Mouse (Mus musculus) myocyte (in vitro differentiated cells): Measurements from ENCODE around the gene Atl1.

Experiments used
- POLR2A ChIP-seq: IDR thresholded peaks from one replicate; pipeline ENCODE4 v1.6.1; 2011; ENCODE audit warnings: low read depth, mild to moderate bottlenecking, control low read depth, moderate library complexity; ENCODE audit not compliant: insufficient read length
- POLR2AphosphoS2 ChIP-seq: IDR thresholded peaks from one replicate; pipeline ENCODE4 v1.6.1; 2011; ENCODE audit warnings: low read depth, control low read depth; ENCODE audit not compliant: insufficient read length
- REST ChIP-seq: IDR thresholded peaks from one replicate; pipeline ENCODE4 v1.6.1; 2011; ENCODE audit warnings: mild to moderate bottlenecking, control low read depth, moderate library complexity; ENCODE audit not compliant: insufficient read depth, insufficient read length
- USF1 ChIP-seq: IDR thresholded peaks from one replicate; pipeline ENCODE4 v1.6.1; 2011; ENCODE audit warnings: low read depth, mild to moderate bottlenecking, control low read depth, moderate library complexity

DNA sequence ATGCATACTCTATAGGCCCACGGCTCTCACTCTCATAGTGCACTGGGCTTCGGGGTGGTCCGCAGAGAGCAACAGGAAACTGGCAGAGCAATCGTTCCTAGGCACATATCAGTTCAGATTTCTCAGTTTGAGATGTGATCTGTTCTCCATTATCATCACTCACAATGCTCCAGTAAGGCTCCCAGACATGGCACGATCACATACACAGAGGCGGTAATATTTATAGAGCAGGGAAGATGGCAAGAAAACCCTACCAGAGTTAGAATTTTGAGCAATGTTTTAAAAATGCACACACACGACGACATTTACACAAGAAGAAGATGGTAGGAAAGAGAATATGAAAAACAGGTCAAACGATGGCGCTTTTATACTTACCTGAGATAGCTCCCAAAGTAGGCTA is 36.0 kb upstream of the Atl1 start:
- TF ChIP-seq POLR2AphosphoS2 (no peak), POLR2A (no peak), USF1 (no peak), REST (no peak)
